Mouse (Mus musculus): Measurements from ENCODE around the gene Dgki. TPM values are rescaled to one million over a fixed set of nuclear protein-coding genes. Genes with fewer than 3 reads are reported as not detected.

The Dgki gene
- polyA plus RNA-seq, 1 experiment from 2014 or later = 5.9 TPM

- Histone ChIP-seq H3K9ac (no peak overlapping the region), H3K36me3 (no peaks in the 10 kb centered on the region), H3K4me1 (replicated peaks) (peaks cover 19% of the 10 kb centered on the region), H3K9me3 (no peaks in the 10 kb centered on the region), H3K27ac (replicated peaks) (peak overlapping the region; percentile 71), H3K4me3 (no peak overlapping the region), H3K27me3 (no peaks in the 10 kb centered on the region), H3K4me2 (no peak overlapping the region)
- WGBS = 9% methylated on average over 5 of the region's 5 CpGs
- ATAC-seq (ENCODE audit: low read depth) = peak; percentile 66; the same call in 1 of the 2 replicates
These were observed 409.7 kb downstream of the Dgki start for GRCm38 (mm10) chr6:36890296-36890695.

GRCm38 (mm10) chr6:36881309-36881708 is 418.7 kb downstream of the Dgki start:
- no peaks in the 10 kb centered on the region for H3K9me3 ChIP-seq
- H3K4me2 ChIP-seq = no peak overlapping the region
- H3K27me3 ChIP-seq = no peaks in the 10 kb centered on the region
- no peaks in the 10 kb centered on the region for H3K36me3 ChIP-seq
- peak; percentile 66 for ATAC-seq (ENCODE audit: low read depth)
- H3K27ac ChIP-seq (replicated peaks) = peak overlapping the region; percentile 62
- no peak overlapping the region for H3K9ac ChIP-seq
- H3K4me3 ChIP-seq = no peak overlapping the region
- peaks cover 21% of the 10 kb centered on the region for H3K4me1 ChIP-seq (replicated peaks)
- WGBS = 32% methylated on average over 4 of the region's 4 CpGs

DNA sequence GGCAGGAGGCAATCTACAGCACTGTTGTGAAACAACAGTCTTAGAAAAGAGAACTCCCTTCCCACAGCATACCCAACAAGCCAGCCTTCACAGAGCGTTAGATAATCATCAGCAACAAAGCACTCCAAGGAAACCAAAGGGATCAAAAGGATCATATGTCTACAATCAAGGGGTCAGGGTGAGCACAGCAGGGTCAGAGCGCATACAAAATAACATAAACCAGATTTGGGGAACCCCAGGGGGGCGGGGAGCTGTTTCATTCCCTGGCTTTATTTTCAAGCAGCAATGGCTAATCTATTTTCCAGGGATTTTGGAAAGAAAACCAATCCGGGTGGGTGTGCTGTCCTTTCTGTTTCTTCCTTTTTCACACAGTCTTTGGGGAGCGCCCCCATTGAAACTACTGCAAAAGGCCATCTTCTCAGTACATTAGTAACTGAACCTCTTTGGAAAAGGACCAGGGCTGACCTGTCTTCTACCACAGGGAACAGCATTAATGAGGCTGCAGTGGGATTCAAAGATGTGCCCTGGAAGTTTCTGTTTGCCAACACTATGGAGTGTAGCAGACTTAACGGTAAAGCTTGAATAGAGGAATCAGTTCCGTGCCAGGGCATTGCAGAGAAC is 419.2 kb downstream of the Dgki start:
- ATAC-seq (ENCODE audit: low read depth) = peak; percentile 81
- Histone ChIP-seq H3K4me1 (replicated peaks) (peaks cover 23% of the 10 kb centered on the region), H3K9ac (0 out of 2 replicates have a peak overlapping the region, but pooled peaks have one; percentile 8), H3K36me3 (no peaks in the 10 kb centered on the region), H3K4me3 (no peak overlapping the region), H3K27me3 (no peaks in the 10 kb centered on the region), H3K9me3 (no peaks in the 10 kb centered on the region), H3K4me2 (no peak overlapping the region), H3K27ac (replicated peaks) (peak overlapping the region; percentile 62)
- WGBS = 17% methylated on average over 7 of the region's 7 CpGs

DNA sequence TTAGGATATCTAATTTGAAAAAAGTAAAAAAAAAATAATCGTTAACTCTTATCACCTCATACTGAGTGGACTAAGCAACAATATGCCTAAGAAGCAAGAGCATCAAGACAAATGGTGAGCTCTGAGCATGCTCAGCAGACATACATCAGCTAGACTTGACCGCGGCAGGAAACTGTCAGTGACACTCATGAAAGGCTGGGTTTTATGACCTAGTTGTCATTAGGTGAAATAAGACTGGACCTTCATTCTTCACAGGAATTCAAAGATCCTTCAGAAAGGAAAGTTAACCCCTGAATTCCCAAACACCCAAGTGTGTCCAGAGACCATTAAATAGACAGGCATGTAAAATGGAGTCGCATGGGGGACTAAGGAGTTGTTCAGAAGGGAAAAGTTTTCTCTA is 422.6 kb downstream of the Dgki start:
- no peak overlapping the region for H3K27ac ChIP-seq (replicated peaks)
- 26% methylated on average over 4 of the region's 4 CpGs for WGBS
- peaks cover 26% of the 10 kb centered on the region for H3K4me1 ChIP-seq (replicated peaks)
- H3K36me3 ChIP-seq = no peaks in the 10 kb centered on the region
- H3K9ac ChIP-seq = no peak overlapping the region
- no peak overlapping the region for H3K4me2 ChIP-seq
- H3K27me3 ChIP-seq = no peaks in the 10 kb centered on the region
- H3K4me3 ChIP-seq = no peak overlapping the region
- no peak for ATAC-seq (ENCODE audit: low read depth)
- H3K9me3 ChIP-seq = no peaks in the 10 kb centered on the region

DNA sequence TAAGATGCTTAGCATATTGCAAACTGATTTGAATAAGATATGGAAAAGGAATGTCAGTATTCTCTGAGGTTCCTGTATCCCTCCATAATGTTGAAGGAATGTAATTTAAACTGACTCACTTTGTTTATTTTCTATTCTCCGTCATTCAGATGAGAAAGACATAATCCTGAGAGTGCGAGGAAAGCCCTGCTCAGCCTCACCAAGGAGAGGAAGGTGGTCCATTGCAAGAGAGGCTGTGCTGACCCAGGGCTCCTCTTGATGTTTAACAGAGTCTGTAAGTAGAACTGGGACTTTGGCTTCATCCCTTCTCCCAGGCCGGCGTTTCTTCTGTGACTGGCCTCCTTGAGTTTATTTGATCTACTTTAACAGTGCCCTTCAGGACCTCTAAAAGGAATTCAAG is 423.6 kb downstream of the Dgki start:
- Histone ChIP-seq H3K27me3 (no peaks in the 10 kb centered on the region), H3K4me1 (replicated peaks) (peaks cover 25% of the 10 kb centered on the region), H3K9me3 (no peaks in the 10 kb centered on the region), H3K4me3 (no peak overlapping the region), H3K27ac (replicated peaks) (no peak overlapping the region), H3K36me3 (no peaks in the 10 kb centered on the region), H3K4me2 (no peak overlapping the region), H3K9ac (no peak overlapping the region)
- WGBS = 69% methylated on average over 4 of the region's 4 CpGs
- ATAC-seq (ENCODE audit: low read depth) = no peak

GRCm38 (mm10) chr6:36875926-36876325 is 424.1 kb downstream of the Dgki start:
- no peak overlapping the region for H3K9ac ChIP-seq
- ATAC-seq (ENCODE audit: low read depth) = no peak
- no peak overlapping the region for H3K27ac ChIP-seq (replicated peaks)
- no peaks in the 10 kb centered on the region for H3K9me3 ChIP-seq
- WGBS = 36% methylated on average over 5 of the region's 5 CpGs
- no peaks in the 10 kb centered on the region for H3K36me3 ChIP-seq
- H3K4me2 ChIP-seq = no peak overlapping the region
- H3K4me1 ChIP-seq (replicated peaks) = peaks cover 23% of the 10 kb centered on the region
- no peak overlapping the region for H3K4me3 ChIP-seq
- H3K27me3 ChIP-seq = no peaks in the 10 kb centered on the region

GRCm38 (mm10) chr6:36872876-36873275 is 427.1 kb downstream of the Dgki start:
- no peaks in the 10 kb centered on the region for H3K27me3 ChIP-seq
- H3K4me2 ChIP-seq = no peak overlapping the region
- H3K4me1 ChIP-seq (replicated peaks) = peaks cover 13% of the 10 kb centered on the region

DNA sequence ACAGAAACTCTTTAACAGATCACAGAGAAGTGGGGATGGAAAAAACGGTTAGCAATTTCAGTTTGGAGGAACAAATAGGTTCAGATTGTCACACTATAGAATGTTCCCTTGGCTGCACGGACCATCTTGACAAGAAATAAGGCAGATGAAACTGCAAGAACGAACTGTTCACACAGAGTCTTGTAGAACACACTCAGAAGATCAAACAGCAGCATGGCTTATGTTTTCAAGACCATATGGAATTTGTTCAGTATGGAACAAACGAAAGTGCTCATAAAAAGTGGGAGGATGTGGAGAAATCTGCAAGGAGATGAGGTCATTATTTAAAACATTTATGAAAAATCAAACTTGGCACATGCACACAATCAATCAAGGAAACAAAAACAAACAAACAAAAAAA is 431.8 kb downstream of the Dgki start:
- Histone ChIP-seq H3K4me2 (no peak overlapping the region), H3K4me1 (replicated peaks) (peaks cover 8% of the 10 kb centered on the region; the same call in 1 of the 2 replicates), H3K27ac (replicated peaks) (no peak overlapping the region), H3K9ac (no peak overlapping the region), H3K36me3 (no peaks in the 10 kb centered on the region), H3K4me3 (no peak overlapping the region), H3K9me3 (no peaks in the 10 kb centered on the region), H3K27me3 (no peaks in the 10 kb centered on the region)
- 83% methylated on average over 4 of the region's 4 CpGs for WGBS
- ATAC-seq (ENCODE audit: low read depth) = no peak

More at GRCm38 (mm10) chr6:36872876-36873275, 427.1 kb downstream of the Dgki start:
- H3K27ac ChIP-seq (replicated peaks) = no peak overlapping the region
- H3K4me3 ChIP-seq = no peak overlapping the region
- no peaks in the 10 kb centered on the region for H3K9me3 ChIP-seq
- WGBS = 87% methylated on average over 3 of the region's 3 CpGs
- H3K9ac ChIP-seq = no peak overlapping the region
- H3K36me3 ChIP-seq = no peaks in the 10 kb centered on the region
- no peak for ATAC-seq (ENCODE audit: low read depth)

DNA sequence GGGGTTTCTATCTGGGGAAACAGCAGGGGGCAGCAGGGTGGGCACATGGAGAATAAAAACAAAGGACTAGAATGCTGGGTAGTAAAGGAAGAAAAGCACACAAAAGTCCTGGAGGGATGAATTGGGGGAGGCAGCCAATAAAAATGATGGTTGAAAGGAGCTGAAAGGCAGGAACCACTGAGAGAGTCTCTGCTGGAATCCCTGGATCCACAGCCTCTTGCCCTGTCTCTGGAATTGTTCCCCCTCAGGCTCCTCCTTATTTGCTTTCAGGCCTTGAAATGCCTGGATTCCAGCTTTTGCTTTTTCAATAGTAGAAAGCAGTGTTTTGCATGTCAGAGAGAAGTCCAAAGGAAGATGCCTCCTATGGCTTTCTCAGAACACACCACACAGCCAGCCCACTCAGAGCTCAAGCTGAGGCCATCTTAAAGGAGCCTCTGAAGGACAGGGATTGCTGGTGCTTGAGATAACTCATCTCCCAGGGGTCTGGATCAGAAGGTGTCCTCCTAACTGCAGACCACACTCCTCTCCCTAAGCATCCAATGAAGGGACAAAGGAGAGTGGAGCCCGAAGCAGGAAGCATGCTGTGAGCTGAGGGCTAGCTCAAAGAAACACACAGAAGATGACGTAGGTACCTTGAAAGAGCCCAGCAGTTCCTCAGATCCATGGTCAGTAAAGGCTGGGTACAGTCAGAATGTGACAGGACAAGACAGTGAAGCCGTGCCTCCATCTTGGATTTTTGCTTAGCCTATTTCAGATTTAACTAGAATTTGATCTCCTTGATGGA is 441.5 kb downstream of the Dgki start:
- Histone ChIP-seq H3K4me2 (no peak overlapping the region), H3K9me3 (no peaks in the 10 kb centered on the region), H3K27me3 (no peaks in the 10 kb centered on the region), H3K4me3 (no peak overlapping the region), H3K4me1 (replicated peaks) (peaks cover 23% of the 10 kb centered on the region), H3K27ac (replicated peaks) (peak overlapping the region; percentile 71), H3K9ac (no peak overlapping the region), H3K36me3 (no peaks in the 10 kb centered on the region)
- WGBS = 20% methylated on average over 3 of the region's 3 CpGs
- peak; percentile 68 for ATAC-seq (ENCODE audit: low read depth)

DNA sequence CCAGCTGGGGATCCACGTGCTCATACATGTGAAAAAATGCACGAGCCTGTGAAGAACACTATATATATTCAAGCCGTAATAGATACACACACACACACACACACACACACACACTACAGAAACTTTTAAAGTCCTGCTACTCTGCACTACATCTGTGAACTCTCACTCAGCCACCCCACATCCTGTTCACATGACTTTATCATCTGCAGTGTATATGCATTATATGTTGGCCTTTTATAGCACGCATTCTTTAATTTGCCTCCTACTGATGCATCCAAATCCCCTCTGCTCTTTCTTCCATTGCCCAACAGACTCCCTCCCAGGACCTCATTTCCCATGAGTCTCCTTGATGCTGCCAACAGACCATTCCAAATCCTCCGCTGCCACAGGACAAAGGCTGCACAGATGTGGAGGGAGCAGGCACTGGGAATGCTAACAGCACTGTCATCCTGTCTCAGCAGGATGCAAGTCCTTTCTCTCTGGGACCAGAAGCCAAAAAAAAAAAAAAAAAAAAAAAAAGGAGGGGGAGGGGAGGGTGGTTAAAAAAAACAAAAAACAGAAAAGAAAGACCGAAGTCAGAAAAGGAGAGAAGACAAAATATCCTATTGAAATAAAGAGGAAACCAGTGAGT is 442.2 kb downstream of the Dgki start:
- Histone ChIP-seq H3K27ac (replicated peaks) (peak overlapping the region; percentile 71), H3K27me3 (no peaks in the 10 kb centered on the region), H3K9me3 (no peaks in the 10 kb centered on the region), H3K4me2 (no peak overlapping the region), H3K4me1 (replicated peaks) (peaks cover 23% of the 10 kb centered on the region), H3K9ac (no peak overlapping the region), H3K36me3 (no peaks in the 10 kb centered on the region), H3K4me3 (no peak overlapping the region)
- ATAC-seq (ENCODE audit: low read depth) = peak; percentile 85
- WGBS = 12% methylated on average over 6 of the region's 6 CpGs

DNA sequence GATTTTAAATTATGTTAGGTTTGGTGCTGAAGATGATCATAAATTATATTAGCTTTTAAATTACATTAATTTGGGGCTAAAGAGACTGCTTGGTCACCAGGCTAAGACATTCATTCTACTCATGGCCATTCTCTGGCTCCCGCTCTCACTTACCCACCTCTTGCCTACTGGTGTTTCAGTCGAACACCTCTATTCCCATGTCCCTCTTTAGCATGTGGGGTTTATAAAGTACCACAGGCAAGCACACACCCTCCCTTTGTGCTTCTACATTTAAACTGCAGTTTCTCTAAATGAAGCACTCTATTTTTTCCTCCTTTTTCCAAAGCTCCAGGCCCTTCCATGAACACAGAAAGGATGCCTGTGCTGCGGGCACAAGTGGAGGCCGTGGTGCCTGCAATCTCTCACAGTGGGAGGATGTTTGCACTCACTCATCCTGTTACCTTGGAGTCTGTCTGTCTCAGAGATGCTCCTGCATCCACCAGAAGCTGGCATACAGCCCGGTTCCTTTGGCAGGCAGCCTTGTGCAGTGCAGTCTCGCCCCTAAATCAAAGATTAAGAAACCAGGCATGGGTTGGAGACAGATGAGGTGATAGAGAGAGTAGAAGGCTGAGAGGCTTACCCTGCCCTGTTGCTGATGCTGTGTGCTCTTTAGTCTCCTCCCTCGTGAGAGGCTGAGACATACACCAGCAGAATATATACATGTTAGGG is 449.4 kb downstream of the Dgki start:
- no peaks in the 10 kb centered on the region for H3K9me3 ChIP-seq
- H3K4me3 ChIP-seq = no peak overlapping the region
- H3K4me1 ChIP-seq (replicated peaks) = peaks cover 7% of the 10 kb centered on the region
- H3K36me3 ChIP-seq = peaks cover 8% of the 10 kb centered on the region; the same call in 1 of the 2 replicates
- WGBS = 49% methylated on average over 7 of the region's 7 CpGs
- ATAC-seq (ENCODE audit: low read depth) = peak; percentile 96
- no peak overlapping the region for H3K4me2 ChIP-seq
- H3K9ac ChIP-seq = no peak overlapping the region
- peak overlapping the region; percentile 62 for H3K27ac ChIP-seq (replicated peaks)
- H3K27me3 ChIP-seq = no peaks in the 10 kb centered on the region

- Histone ChIP-seq H3K36me3 (peaks cover 8% of the 10 kb centered on the region; the same call in 1 of the 2 replicates), H3K9me3 (no peaks in the 10 kb centered on the region), H3K27me3 (no peaks in the 10 kb centered on the region), H3K4me1 (replicated peaks) (peaks cover 10% of the 10 kb centered on the region), H3K4me2 (no peak overlapping the region), H3K27ac (replicated peaks) (no peak overlapping the region), H3K4me3 (no peak overlapping the region), H3K9ac (no peak overlapping the region)
- 79% methylated on average over 1 of the region's 1 CpGs for WGBS
- no peak for ATAC-seq (ENCODE audit: low read depth)
These were observed 454.7 kb downstream of the Dgki start for GRCm38 (mm10) chr6:36845288-36845687.

Measured in neural tube, embryonic 13.5 days (tissue).